Mouse (Mus musculus) cerebellum, adult 11-12 months (tissue): Measurements from ENCODE around the gene Lypd6b.

ENCODE experiments used
- DNase-seq: peaks from one replicate; pipeline ENCODE4 v3.0.0; 2022

Gene Lypd6b

GRCm38 (mm10) chr2:49787376-49788050 lies at the start of gene Lypd6b:
Lypd6b (plus strand) TSS chr2:49787688.
- DNase-seq: no peak

GRCm38 (mm10) chr2:49739046-49739445 lies 48.4 kb upstream of the Lypd6b start:
- DNase-seq: peak; percentile 82

- DNase-seq: no peak
Measured at GRCm38 (mm10) chr2:49741026-49741425, 46.5 kb upstream of the Lypd6b start.

GRCm38 (mm10) chr2:49741895-49742734 lies 45.4 kb upstream of the Lypd6b start:
- peak; percentile 82 for DNase-seq

- no peak for DNase-seq
Measured at GRCm38 (mm10) chr2:49742919-49743318, 44.6 kb upstream of the Lypd6b start.

- no peak for DNase-seq
Measured at GRCm38 (mm10) chr2:49743775-49744174, 43.7 kb upstream of the Lypd6b start.

- no peak for DNase-seq
Measured at GRCm38 (mm10) chr2:49744251-49745093, 43.0 kb upstream of the Lypd6b start.

- peak; percentile 92 for DNase-seq
Measured at GRCm38 (mm10) chr2:49745094-49745781, 42.2 kb upstream of the Lypd6b start.

- DNase-seq: no peak
Measured at GRCm38 (mm10) chr2:49746947-49747346, 40.5 kb upstream of the Lypd6b start.

- no peak for DNase-seq
Measured at GRCm38 (mm10) chr2:49747670-49748069, 39.8 kb upstream of the Lypd6b start.

GRCm38 (mm10) chr2:49748628-49749342 lies 38.7 kb upstream of the Lypd6b start:
- no peak for DNase-seq

GRCm38 (mm10) chr2:49749730-49750576 lies 37.5 kb upstream of the Lypd6b start:
- no peak for DNase-seq

GRCm38 (mm10) chr2:49751544-49752210 lies 35.8 kb upstream of the Lypd6b start:
- no peak for DNase-seq

GRCm38 (mm10) chr2:49752211-49752607 lies 35.3 kb upstream of the Lypd6b start:
- DNase-seq: peak; percentile 60

GRCm38 (mm10) chr2:49753062-49753461 lies 34.4 kb upstream of the Lypd6b start:
- no peak for DNase-seq

GRCm38 (mm10) chr2:49755054-49755453 lies 32.4 kb upstream of the Lypd6b start:
- DNase-seq: no peak

GRCm38 (mm10) chr2:49757616-49758015 lies 29.9 kb upstream of the Lypd6b start:
- no peak for DNase-seq

GRCm38 (mm10) chr2:49764331-49764946 lies 23.0 kb upstream of the Lypd6b start:
- DNase-seq: no peak

GRCm38 (mm10) chr2:49768916-49769315 lies 18.6 kb upstream of the Lypd6b start:
- no peak for DNase-seq

- no peak for DNase-seq
Measured at GRCm38 (mm10) chr2:49770440-49770839, 17.0 kb upstream of the Lypd6b start.
